Mouse (Mus musculus) ES-E14 (cell line): ENCODE measurements around the gene Abcf1. TPM values are rescaled to one million over a fixed set of nuclear protein-coding genes. Genes with fewer than 3 reads are reported as not detected.

Source experiments
- DNase-seq: peaks from one replicate; pipeline ENCODE4 v3.0.0-alpha.2; 2013; ENCODE audit warnings: low read depth, low spot score
- H3K27ac ChIP-seq: 2 replicates; pipeline ENCODE4 v1.5.1; 2012; ENCODE audit warnings: low read depth, mild to moderate bottlenecking, low read length, moderate library complexity, mixed read lengths; ENCODE audit not compliant: poor library complexity, insufficient read depth, severe bottlenecking
- H3K36me3 ChIP-seq: 2 replicates; pipeline ENCODE4 v1.6.1; 2012; ENCODE audit warnings: mild to moderate bottlenecking, low read length, moderate library complexity, mixed read lengths; ENCODE audit not compliant: control insufficient read depth, poor library complexity, insufficient read depth, severe bottlenecking
- H3K4me1 ChIP-seq, 2 experiments: fragments of 150-350 bp in 1 of 2; sonication (generic) in 1 of 2; 2 replicates each; pipeline ENCODE4 v1.6.1; 2012; ENCODE audit warnings: low read length in 2 of 2, mild to moderate bottlenecking in 1 of 2, mixed read lengths in 1 of 2; ENCODE audit not compliant: control insufficient read depth in 2 of 2, insufficient read depth in 2 of 2, poor library complexity in 1 of 2
- H3K4me3 ChIP-seq, 2 experiments: fragments of 150-350 bp in 1 of 2; sonication (generic) in 1 of 2; 2 replicates each; pipeline ENCODE4 v1.5.1; 2012; ENCODE audit warnings: low read length in 2 of 2, low read depth in 1 of 2, mild to moderate bottlenecking in 1 of 2, mixed read lengths in 1 of 2; ENCODE audit not compliant: insufficient read depth in 1 of 2, poor library complexity in 1 of 2, severe bottlenecking in 1 of 2
- H3K9ac ChIP-seq: 2 replicates; pipeline ENCODE4 v1.6.1; 2012; ENCODE audit warnings: low read depth, mild to moderate bottlenecking, low read length, mixed read lengths; ENCODE audit not compliant: poor library complexity, insufficient read depth, severe bottlenecking
- H3K9me3 ChIP-seq: fragments of 150-350 bp; sonication (generic); 2 replicates; pipeline ENCODE4 v1.6.1; 2012; ENCODE audit warnings: low read depth, mild to moderate bottlenecking, low read length; ENCODE audit not compliant: control insufficient read depth, insufficient read depth
- CHD2 ChIP-seq: IDR thresholded peaks from 2 replicates; pipeline ENCODE4 v1.6.1; 2014; ENCODE audit warnings: mild to moderate bottlenecking, low read depth, low read length, inconsistent platforms
- HCFC1 ChIP-seq: IDR thresholded peaks from 2 replicates; pipeline ENCODE4 v1.6.1; 2012; ENCODE audit warnings: low read length, inconsistent platforms, borderline replicate concordance; ENCODE audit not compliant: insufficient read depth
- MAFK ChIP-seq: IDR thresholded peaks from 2 replicates; pipeline ENCODE4 v1.6.1; 2014; ENCODE audit warnings: mild to moderate bottlenecking, low read depth, low read length, inconsistent platforms; ENCODE audit not compliant: insufficient read depth
- ZC3H11A ChIP-seq: IDR thresholded peaks from 2 replicates; pipeline ENCODE4 v1.6.1; 2012; ENCODE audit warnings: low read depth, mild to moderate bottlenecking, inconsistent platforms, low read length, borderline replicate concordance
- ZNF384 ChIP-seq: IDR thresholded peaks from 2 replicates; pipeline ENCODE4 v1.6.1; 2012; ENCODE audit warnings: low read depth, low read length, inconsistent platforms
- in situ Hi-C, 2 experiments: fragments of 600-800 bp; cut with MboI; formaldehyde crosslinking; loops; one replicate each; pipeline ENCODE4 v1.15.1; 2025; ENCODE audit warnings: low sequenced_read_pairs in 2 of 2, inconsistent platforms in 1 of 2; ENCODE audit not compliant: unreplicated experiment in 2 of 2
- total RNA-seq: library from RNA; depleted of rRNA; stranded (reverse); fragments of 300-350 nt; gene quantifications from 2 replicates; pipeline ENCODE4 v1.2.3, GENCODE M21; 2012

Gene Abcf1
- total RNA-seq, 1 experiment: 117 TPM

- Histone ChIP-seq H3K9ac (no peak overlapping the region), H3K9me3 (no peaks in the 10 kb centered on the region), H3K4me1 (peaks cover 0 to 16% of the 10 kb centered on the region in 2 experiments; a peak in 2 of 4 replicates), H3K27ac (no peak overlapping the region), H3K36me3 (peaks cover 29% of the 10 kb centered on the region), H3K4me3 (no peak overlapping the region)
- in situ Hi-C loops: loop anchor here in 1 of 2 experiments (25.0 kb wide), 1 partner anchor 131 kb away; the partner anchor contains the start of gene Gm19684
- DNase-seq: no peak
- TF ChIP-seq CHD2 (no peak), MAFK (no peak), HCFC1 (no peak), ZNF384 (no peak), ZC3H11A (no peak)
Measured at GRCm38 (mm10) chr17:35981776-35982175, 12.2 kb upstream of the Abcf1 start.

DNA sequence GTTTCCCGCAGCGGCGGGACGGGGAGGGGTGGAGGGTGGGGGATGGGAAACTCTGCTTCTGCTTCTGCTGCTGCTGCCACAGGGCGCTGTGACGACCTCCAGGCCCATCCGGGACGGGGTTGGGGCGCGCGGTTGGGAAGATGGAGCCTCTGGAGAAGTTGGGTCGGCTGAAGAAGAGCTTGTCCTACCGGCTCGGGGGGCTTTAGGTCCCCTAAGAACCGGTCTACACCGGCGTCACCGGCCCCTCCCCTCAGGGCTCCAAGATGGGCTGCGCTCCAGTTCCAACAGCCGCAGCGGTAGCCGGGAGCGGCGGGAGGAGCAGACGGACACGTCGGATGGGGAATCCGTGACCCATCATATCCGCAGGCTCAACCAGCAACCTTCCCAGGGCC lies 10.8 kb upstream of the Abcf1 start:
- Histone ChIP-seq H3K9me3 (no peaks in the 10 kb centered on the region), H3K36me3 (peaks cover 23% of the 10 kb centered on the region), H3K9ac (peak overlapping the region; percentile 82), H3K4me3 (peak overlapping the region; percentile 91 to 93), H3K27ac (peak overlapping the region; percentile 89; the same call in 1 of the 2 replicates), H3K4me1 (peaks cover 0 to 13% of the 10 kb centered on the region in 2 experiments; a peak in 2 of 4 replicates)
- no peak for TF ChIP-seq HCFC1
- no peak for TF ChIP-seq ZNF384
- no peak for TF ChIP-seq MAFK
- TF ChIP-seq ZC3H11A: no peak
- TF ChIP-seq CHD2: no peak
- in situ Hi-C loops: loop anchor here in 1 of 2 experiments (25.0 kb wide), 1 partner anchor 132 kb away; the partner anchor contains the start of gene Gm19684
- DNase-seq: no peak

DNA sequence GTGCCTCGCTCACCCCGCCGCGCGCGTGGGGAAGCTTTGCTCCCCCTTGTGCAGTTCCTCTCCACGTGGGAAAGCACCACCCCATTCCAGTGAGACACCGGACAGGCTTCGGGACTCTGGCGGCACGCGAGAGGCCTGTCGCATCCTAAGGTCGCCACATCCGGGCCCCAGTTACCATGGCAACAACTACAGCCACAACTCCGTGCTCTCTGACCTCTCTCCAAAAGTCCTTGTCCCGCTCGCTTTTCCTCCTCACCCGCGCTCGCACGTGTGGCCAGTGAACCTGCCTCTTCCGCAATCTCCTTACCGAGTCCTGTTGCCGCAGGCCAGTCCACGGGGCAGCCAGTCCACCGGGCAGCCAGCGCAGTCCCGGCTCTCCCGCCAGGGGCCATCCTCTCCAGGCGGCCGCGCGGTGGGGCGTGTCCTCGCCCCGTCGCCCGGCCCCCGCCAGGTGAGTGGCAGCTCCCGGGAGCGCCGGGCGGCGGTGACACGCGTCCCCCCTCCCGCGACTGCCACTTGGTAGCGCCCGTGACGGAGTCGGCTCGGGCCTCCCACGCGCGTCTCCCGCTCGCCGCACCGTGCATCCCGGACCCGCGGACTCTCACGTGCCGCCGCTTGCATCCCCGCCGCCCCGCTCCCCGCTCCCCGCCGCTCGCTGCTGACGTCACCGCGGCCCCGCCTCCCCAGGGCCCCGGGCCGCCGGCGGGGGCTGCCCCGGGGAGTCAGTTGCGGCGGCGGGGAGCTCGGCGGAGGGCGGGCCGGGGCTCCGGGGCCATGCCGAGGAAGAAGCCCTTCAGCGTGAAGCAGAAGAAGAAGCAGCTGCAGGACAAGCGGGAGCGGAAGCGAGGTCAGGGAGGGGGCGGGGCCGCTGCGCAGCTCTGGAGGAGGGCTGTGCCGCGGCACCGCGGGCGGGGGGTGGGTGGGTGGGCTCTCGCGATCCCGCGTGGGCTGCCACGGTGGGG lies 10.1 kb upstream of the Abcf1 start, which contains the start of the genes Gnl1 and Prr3:
Gene Gnl1 (plus strand): TSS at position 451 of the 962 bp plus-strand sequence.
Gene Prr3 (minus strand): TSS at position 836 of the 962 bp plus-strand sequence.
- H3K36me3 ChIP-seq: peaks cover 23% of the 10 kb centered on the region

DNA sequence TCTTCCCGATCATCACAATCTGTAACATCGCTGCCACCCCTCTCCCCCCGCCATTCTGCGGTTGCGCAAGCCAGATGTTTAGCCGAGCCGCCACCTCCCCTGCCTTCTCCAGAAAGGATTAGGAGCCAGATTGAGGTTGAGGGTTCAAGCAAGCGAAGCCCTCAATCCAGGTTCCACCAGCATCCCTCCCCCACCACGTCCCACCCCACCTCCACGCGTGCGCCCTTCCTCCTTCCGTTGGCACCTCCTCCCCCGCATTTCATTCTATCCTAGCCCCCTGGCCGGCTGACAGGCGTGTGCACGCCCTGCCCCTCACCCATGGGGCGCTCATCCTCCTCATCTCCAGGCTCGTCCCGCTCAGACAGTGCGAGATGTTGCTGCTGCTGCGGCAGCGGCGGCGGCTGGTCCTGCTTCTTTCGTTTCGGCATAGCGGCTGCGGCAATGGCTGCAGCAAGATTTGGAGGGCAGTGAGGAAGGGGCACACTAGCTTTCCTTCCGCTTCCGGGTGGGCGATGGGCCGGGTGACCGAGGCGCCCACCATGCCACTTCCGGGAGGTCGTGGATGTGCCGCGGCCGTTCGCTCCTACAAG lies 9.3 kb upstream of the Abcf1 start:
- DNase-seq: peak; percentile 57
- peak overlapping the region; percentile 88 for H3K9ac ChIP-seq
- H3K36me3 ChIP-seq: peaks cover 26% of the 10 kb centered on the region
- no peaks in the 10 kb centered on the region for H3K9me3 ChIP-seq
- peak overlapping the region; percentile 89 for H3K27ac ChIP-seq
- in situ Hi-C loops: loop anchor here in 1 of 2 experiments (25.0 kb wide), 1 partner anchor 133 kb away; the partner anchor contains the start of gene Gm19684
- TF ChIP-seq ZC3H11A (no peak), HCFC1 (no peak), CHD2 (no peak), ZNF384 (no peak), MAFK (no peak)
- peak overlapping the region; percentile 91 to 93 for H3K4me3 ChIP-seq
- H3K4me1 ChIP-seq: peaks cover 0 to 13% of the 10 kb centered on the region in 2 experiments; a peak in 2 of 4 replicates

More for the DNA sequence above, 10.1 kb upstream of the Abcf1 start, which contains the start of the genes Gnl1 and Prr3:
- Histone ChIP-seq H3K4me3 (peak within 1 kb of the TSS; percentile 91 to 93), H3K4me1 (peaks cover 0 to 13% of the 10 kb centered on the region in 2 experiments; a peak in 2 of 4 replicates), H3K9me3 (no peaks in the 10 kb centered on the region), H3K9ac (peak within 1 kb of the TSS; percentile 88), H3K27ac (peak within 1 kb of the TSS; percentile 89)
- DNase-seq: peak; percentile 91
- in situ Hi-C loops: loop anchor here in 1 of 2 experiments (25.0 kb wide), 1 partner anchor 133 kb away; the partner anchor contains the start of gene Gm19684
- TF ChIP-seq HCFC1 (peak; percentile 67; the same call in 1 of the 2 replicates), CHD2 (no peak)
